Mouse (Mus musculus) CH12.LX (cell line): ENCODE measurements around the gene Muc20. TPM values are rescaled to one million over a fixed set of nuclear protein-coding genes. Genes with fewer than 3 reads are reported as not detected.

Experiments used
- DNase-seq: peaks from one replicate; pipeline ENCODE4 v3.0.0-alpha.2; 2013; ENCODE audit errors: extremely low read depth
- H3K27ac ChIP-seq: 2 replicates; pipeline ENCODE4 v1.5.1; 2012; ENCODE audit warnings: low read depth, mild to moderate bottlenecking, control low read depth, moderate library complexity; ENCODE audit not compliant: insufficient read depth
- H3K27me3 ChIP-seq: replicated peaks from 2 replicates; pipeline ENCODE3; 2012; ENCODE audit warnings: inconsistent platforms
- H3K36me3 ChIP-seq, 2 experiments: replicated peaks in 1 of 2; 2 replicates each; pipeline versions ENCODE3 to v1.6.1; 2012; ENCODE audit warnings: inconsistent platforms in 1 of 2, low read length in 1 of 2, mild to moderate bottlenecking in 1 of 2, mixed read lengths in 1 of 2, moderate library complexity in 1 of 2; ENCODE audit not compliant: control insufficient read depth in 1 of 2, insufficient read depth in 1 of 2
- H3K4me1 ChIP-seq, 2 experiments: 2 replicates each; pipeline ENCODE4 v1.6.1; 2012; ENCODE audit warnings: inconsistent platforms in 1 of 2, moderate library complexity in 1 of 2; ENCODE audit not compliant: insufficient read depth in 2 of 2, control insufficient read depth in 1 of 2
- H3K4me2 ChIP-seq: 2 replicates; pipeline ENCODE4 v1.6.1; 2012; ENCODE audit warnings: low read depth, mild to moderate bottlenecking, control low read depth; ENCODE audit not compliant: poor library complexity, insufficient read depth, severe bottlenecking
- H3K4me3 ChIP-seq, 3 experiments: fragments of 150-350 bp in 1 of 3; sonication (generic) in 1 of 3; replicated peaks in 1 of 3; 2 replicates each; pipeline versions ENCODE3 to v1.5.1; 2011 to 2012; ENCODE audit warnings: low read depth in 2 of 3, low read length in 2 of 3, mild to moderate bottlenecking in 2 of 3, moderate library complexity in 2 of 3, control low read depth in 1 of 3, improper control_type of control experiment in 1 of 3, inconsistent platforms in 1 of 3, mixed read lengths in 1 of 3; ENCODE audit not compliant: poor library complexity in 1 of 3
- H3K79me2 ChIP-seq: replicated peaks from 2 replicates; pipeline ENCODE4 v1.6.1; 2012; ENCODE audit warnings: mild to moderate bottlenecking, moderate library complexity; ENCODE audit not compliant: control insufficient read depth, poor library complexity, insufficient read depth, severe bottlenecking; ENCODE audit errors: extremely low read depth
- H3K9ac ChIP-seq: 2 replicates; pipeline ENCODE4 v1.6.1; 2012; ENCODE audit warnings: low read depth, mild to moderate bottlenecking, control low read depth, moderate library complexity; ENCODE audit not compliant: insufficient read depth
- H3K9me3 ChIP-seq: replicated peaks from 2 replicates; pipeline ENCODE3; 2012; ENCODE audit warnings: low read length, inconsistent platforms, mixed read lengths
- CHD2 ChIP-seq: IDR thresholded peaks from 2 replicates; pipeline ENCODE4 v1.6.1; 2011; ENCODE audit warnings: low read length, improper control_type of control experiment
- CTCF ChIP-seq, 2 experiments: IDR thresholded peaks in 1 of 2; conservative IDR thresholded peaks in 1 of 2; 2 replicates each; pipeline ENCODE4 v1.5.1; 2011 to 2012; ENCODE audit warnings: low read depth in 2 of 2, low read length in 2 of 2, improper control_type of control experiment in 1 of 2, inconsistent platforms in 1 of 2, mild to moderate bottlenecking in 1 of 2, moderate library complexity in 1 of 2
- E2F4 ChIP-seq: IDR thresholded peaks from 2 replicates; pipeline ENCODE4 v1.6.1; 2011; ENCODE audit warnings: low read depth, low read length, improper control_type of control experiment; ENCODE audit not compliant: insufficient replicate concordance
- ELF1 ChIP-seq: IDR thresholded peaks from 2 replicates; pipeline ENCODE4 v1.6.1; 2014; ENCODE audit warnings: low read depth, mild to moderate bottlenecking, inconsistent platforms, low read length, improper control_type of control experiment
- JUND ChIP-seq: conservative IDR thresholded peaks from 2 replicates; pipeline ENCODE4 v1.6.1; 2011; ENCODE audit warnings: low read depth, low read length, improper control_type of control experiment
- MAFK ChIP-seq: IDR thresholded peaks from 2 replicates; pipeline ENCODE4 v1.6.1; 2011; ENCODE audit warnings: low read length, improper control_type of control experiment; ENCODE audit not compliant: insufficient replicate concordance
- MAX ChIP-seq: IDR thresholded peaks from 2 replicates; pipeline ENCODE4 v1.6.1; 2011; ENCODE audit warnings: low read length, improper control_type of control experiment
- MEF2A ChIP-seq: IDR thresholded peaks from 2 replicates; pipeline ENCODE4 v1.6.1; 2014; ENCODE audit warnings: low read depth, mild to moderate bottlenecking, inconsistent platforms, low read length, improper control_type of control experiment, borderline replicate concordance
- MXI1 ChIP-seq: IDR thresholded peaks from 2 replicates; pipeline ENCODE4 v1.6.1; 2011; ENCODE audit warnings: mild to moderate bottlenecking, low read depth, low read length, improper control_type of control experiment
- MYC ChIP-seq: IDR thresholded peaks from 2 replicates; pipeline ENCODE4 v1.6.1; 2011; ENCODE audit warnings: low read depth, mild to moderate bottlenecking, improper control_type of control experiment, low read length
- NELFE ChIP-seq: IDR thresholded peaks from 2 replicates; pipeline ENCODE4 v1.6.1; 2011; ENCODE audit warnings: low read depth, low read length, improper control_type of control experiment
- NRF1 ChIP-seq: IDR thresholded peaks from 2 replicates; pipeline ENCODE4 v1.6.1; 2014; ENCODE audit warnings: low read depth, mild to moderate bottlenecking, inconsistent platforms, low read length, improper control_type of control experiment, moderate library complexity
- POLR2A ChIP-seq: IDR thresholded peaks from 2 replicates; pipeline ENCODE4 v1.6.1; 2011; ENCODE audit warnings: low read depth, mild to moderate bottlenecking, improper control_type of control experiment, low read length
- POLR2AphosphoS2 ChIP-seq: IDR thresholded peaks from 2 replicates; pipeline ENCODE4 v1.6.1; 2011; ENCODE audit warnings: low read depth, low read length, improper control_type of control experiment
- RCOR1 ChIP-seq: conservative IDR thresholded peaks from 2 replicates; pipeline ENCODE4 v1.6.1; 2012; ENCODE audit warnings: low read depth, mild to moderate bottlenecking, inconsistent platforms, low read length, improper control_type of control experiment
- SMC3 ChIP-seq: IDR thresholded peaks from 2 replicates; pipeline ENCODE4 v1.6.1; 2011; ENCODE audit warnings: low read depth, low read length, improper control_type of control experiment
- TBP ChIP-seq: conservative IDR thresholded peaks from 2 replicates; pipeline ENCODE4 v1.6.1; 2011; ENCODE audit warnings: low read depth, low read length, improper control_type of control experiment
- TCF12 ChIP-seq: IDR thresholded peaks from 2 replicates; pipeline ENCODE4 v1.6.1; 2014; ENCODE audit warnings: low read depth, mild to moderate bottlenecking, inconsistent platforms, low read length, improper control_type of control experiment
- ZC3H11A ChIP-seq: IDR thresholded peaks from 2 replicates; pipeline ENCODE4 v1.6.1; 2012; ENCODE audit warnings: low read depth, mild to moderate bottlenecking, inconsistent platforms, low read length, improper control_type of control experiment
- ZMIZ1 ChIP-seq: IDR thresholded peaks from 2 replicates; pipeline ENCODE4 v1.6.1; 2012; ENCODE audit warnings: low read depth, mild to moderate bottlenecking, inconsistent platforms, low read length, improper control_type of control experiment
- ZNF384 ChIP-seq: IDR thresholded peaks from 2 replicates; pipeline ENCODE4 v1.6.1; 2012; ENCODE audit warnings: low read depth, low read length, improper control_type of control experiment, inconsistent platforms
- dilution Hi-C: fragments of 300-500 bp; cut with MboI; formaldehyde crosslinking; loops from 2 replicates; pipeline ENCODE4 v1.14.3; 2020; ENCODE audit warnings: low sequenced_read_pairs; ENCODE audit not compliant: extremely low pct_unique_long_range_greater_than_20kb, extremely low pct_ligation_motif_present
- in situ Hi-C: fragments of 300-500 bp; cut with MboI; formaldehyde crosslinking; loops from 3 replicates; pipeline ENCODE4 v1.14.3; 2019; ENCODE audit warnings: low sequenced_read_pairs, low pct_ligation_motif_present, low pct_unique_long_range_greater_than_20kb, mixed read lengths
- polyA plus RNA-seq: library from polyadenylated mRNA; unstranded; fragments of >175 nt; gene quantifications from 2 replicates; pipeline ENCODE4 v1.2.1, GENCODE M21; 2012; ENCODE audit warnings: low read depth; ENCODE audit not compliant: insufficient read length
- total RNA-seq, 2 experiments: library from RNA; depleted of rRNA; stranded (reverse); fragments of 300-350 nt in 1 of 2; fragments of >200 nt in 1 of 2; gene quantifications; 2 replicates each; pipeline ENCODE4 v1.2.3; 2012 to 2014

Muc20 gene
- total and polyA plus RNA-seq, 3 experiments, result 0.36 to 1.4 (median 0.42) TPM

- dilution Hi-C loops, result no loop called here
Measured at GRCm38 (mm10) chr16:32803901-32804300, 6.7 kb upstream of the Muc20 start.

GRCm38 (mm10) chr16:32803252-32803853 is 6.1 kb upstream of the Muc20 start:
- TF ChIP-seq TCF12, result no peak
- TF ChIP-seq RCOR1, result no peak
- no peak for TF ChIP-seq NRF1
- no peak for TF ChIP-seq E2F4
- no peak for TF ChIP-seq CHD2
- TF ChIP-seq POLR2AphosphoS2, result no peak
- no peak for TF ChIP-seq ZMIZ1
- no peak for TF ChIP-seq MEF2A
- TF ChIP-seq MAX, result no peak
- H3K27me3 ChIP-seq, result no peaks in the 10 kb centered on the region
- no peak overlapping the region for H3K4me2 ChIP-seq
- no peak overlapping the region for H3K9ac ChIP-seq
- H3K4me1 ChIP-seq, result peaks cover 4 to 19% of the 10 kb centered on the region in 2 experiments
- no peak for DNase-seq
- dilution Hi-C loops (no loop called here), in situ Hi-C loops (no loop called here)
- no peak overlapping the region for H3K27ac ChIP-seq
- no peaks in the 10 kb centered on the region for H3K36me3 ChIP-seq
- no peak overlapping the region for H3K4me3 ChIP-seq
- no peaks in the 10 kb centered on the region for H3K9me3 ChIP-seq
- no peaks in the 10 kb centered on the region for H3K79me2 ChIP-seq

More at GRCm38 (mm10) chr16:32803901-32804300, 6.7 kb upstream of the Muc20 start:
- Histone ChIP-seq H3K9ac (no peak overlapping the region), H3K79me2 (no peaks in the 10 kb centered on the region), H3K4me3 (no peak overlapping the region), H3K9me3 (no peaks in the 10 kb centered on the region), H3K27me3 (no peaks in the 10 kb centered on the region), H3K4me2 (no peak overlapping the region), H3K27ac (no peak overlapping the region), H3K36me3 (no peaks in the 10 kb centered on the region), H3K4me1 (peaks cover 0 to 13% of the 10 kb centered on the region in 2 experiments; a peak in 3 of 4 replicates)
- in situ Hi-C loops, result no loop called here
- TF ChIP-seq TBP, result no peak
- TF ChIP-seq NELFE, result no peak
- no peak for DNase-seq

GRCm38 (mm10) chr16:32796676-32797425 is 384 bp downstream of the Muc20 start:
- no peaks in the 10 kb centered on the region for H3K79me2 ChIP-seq
- no peak overlapping the region for H3K9ac ChIP-seq
- H3K36me3 ChIP-seq, result no peaks in the 10 kb centered on the region
- dilution Hi-C loops, result no loop called here
- H3K27ac ChIP-seq, result no peak overlapping the region
- in situ Hi-C loops, result loop anchor here (5.0 kb wide), 1 partner anchor 35 kb away; no protein-coding TSS in a partner anchor
- DNase-seq, result no peak
- no peak overlapping the region for H3K4me3 ChIP-seq
- TF ChIP-seq NRF1 (no peak), POLR2A (no peak), ZNF384 (no peak), MYC (no peak), CTCF (conservative IDR thresholded peaks at IDR 0.05 in 1 of 2, IDR thresholded peaks at IDR 0.05 in 1 of 2; ENCODE audit: low read depth in 2 of 2, low read length in 2 of 2) (no peak), MXI1 (no peak), ZC3H11A (no peak), MAFK (no peak), JUND (no peak), RCOR1 (no peak), NELFE (no peak), SMC3 (no peak), ELF1 (no peak)
- TF ChIP-seq, all 38 proteins: peak for 0
- Histone ChIP-seq H3K9me3 (no peaks in the 10 kb centered on the region), H3K27me3 (no peaks in the 10 kb centered on the region), H3K4me1 (peaks cover 14 to 24% of the 10 kb centered on the region in 2 experiments), H3K4me2 (no peak overlapping the region)
